Mouse (Mus musculus): ENCODE results near the gene Chaf1a.
"Not testable (repeated sequence)": the region's sequence is repeated elsewhere in the genome, so short reads cannot be mapped to it uniquely, and the experiment has no call there.

- TF ChIP-seq CTCF (IDR thresholded peaks at IDR 0.05; ENCODE audit: control insufficient read depth, insufficient read depth, low read length); POLR2A (IDR thresholded peaks at IDR 0.05; ENCODE audit: borderline replicate concordance, control insufficient read depth, low read depth, low read length): not testable (repeated sequence)
Measured at GRCm38 (mm10) chr17:56065715-56066114, 25.5 kb downstream of the Chaf1a start.
